Mouse (Mus musculus) cerebellum, adult 2 months (tissue): Measurements from ENCODE around the gene Gm36079.
"Not testable (repeated sequence)": the region's sequence is repeated elsewhere in the genome, so short reads cannot be mapped to it uniquely, and the experiment has no call there.

ENCODE experiments used
- CTCF ChIP-seq: fragments of 200-500 bp; IDR thresholded peaks from 2 replicates; pipeline ENCODE4 v1.5.1; 2011; ENCODE audit warnings: low read depth, mild to moderate bottlenecking, control low read depth, low read length, moderate library complexity, borderline replicate concordance; ENCODE audit not compliant: insufficient read depth
- POLR2A ChIP-seq: fragments of 200-500 bp; IDR thresholded peaks from 2 replicates; pipeline ENCODE4 v1.6.1; 2011; ENCODE audit warnings: low read length, control low read depth, borderline replicate concordance; ENCODE audit not compliant: insufficient read depth

DNA sequence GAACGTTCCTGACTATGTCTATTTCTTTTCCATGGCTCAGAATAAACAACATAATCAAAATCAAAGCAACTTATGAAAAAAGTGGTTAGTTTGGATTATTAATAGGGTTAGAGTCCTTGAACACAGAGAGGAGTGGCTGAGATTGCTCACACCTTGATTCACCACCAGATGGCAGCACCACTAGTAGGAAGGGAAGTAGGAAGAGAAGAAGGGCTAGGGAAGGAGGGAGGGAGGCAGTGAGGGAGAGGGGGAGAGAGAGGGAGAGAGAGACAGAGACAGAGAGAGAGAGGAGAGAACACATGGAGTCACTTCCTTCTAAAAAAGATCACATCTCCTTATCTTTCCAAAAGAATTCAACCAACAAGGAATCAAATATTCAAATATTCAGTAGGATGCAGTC, 14.3 kb upstream of the Gm36079 start:
- not testable (repeated sequence) for TF ChIP-seq CTCF, POLR2A
